Mouse (Mus musculus) midbrain, postnatal 0 days (tissue): ENCODE data around the gene Prom2. TPM values are rescaled to one million over a fixed set of nuclear protein-coding genes. Genes with fewer than 3 reads are reported as not detected.

Source experiments
- ATAC-seq: fragments of 200-750 bp; cut with Nextera tagmentation; 2 replicates; pipeline ENCODE4 v1.8.0; 2017; ENCODE audit warnings: moderate number of reproducible peaks, mild to moderate bottlenecking, moderate TSS enrichment, moderate library complexity; ENCODE audit not compliant: low FRiP score
- DNase-seq: peaks from one replicate; pipeline ENCODE4 v3.0.0-alpha.2; 2015; ENCODE audit warnings: low spot score
- H3K27ac ChIP-seq: fragments of 300-500 bp; sonication (generic); 2 replicates; pipeline ENCODE4 v1.5.1; 2014; ENCODE audit warnings: low read depth, mild to moderate bottlenecking, low read length, mixed read lengths
- H3K27me3 ChIP-seq: fragments of 300-500 bp; sonication (generic); 2 replicates; pipeline ENCODE4 v1.6.1; 2014; ENCODE audit warnings: low read length, control low read depth, mixed read lengths; ENCODE audit not compliant: insufficient read depth
- H3K36me3 ChIP-seq: fragments of 300-500 bp; sonication (generic); 2 replicates; pipeline ENCODE4 v1.6.1; 2014; ENCODE audit warnings: low read length, control low read depth, mixed read lengths; ENCODE audit not compliant: insufficient read depth
- H3K4me1 ChIP-seq: fragments of 300-500 bp; sonication (generic); 2 replicates; pipeline ENCODE4 v1.6.1; 2014; ENCODE audit warnings: mild to moderate bottlenecking, control low read depth, antibody characterized with exemption, low read length, mixed read lengths; ENCODE audit not compliant: insufficient read depth
- H3K4me2 ChIP-seq: fragments of 300-500 bp; sonication (generic); 2 replicates; pipeline ENCODE4 v1.6.1; 2014; ENCODE audit warnings: low read depth, mild to moderate bottlenecking, low read length, mixed read lengths; ENCODE audit not compliant: poor library complexity, severe bottlenecking
- H3K4me3 ChIP-seq: fragments of 300-500 bp; sonication (generic); 2 replicates; pipeline ENCODE4 v1.5.1; 2014; ENCODE audit warnings: low read depth, mild to moderate bottlenecking, low read length, moderate library complexity
- H3K9ac ChIP-seq: fragments of 300-500 bp; sonication (generic); replicated peaks from 2 replicates; pipeline ENCODE4 v1.6.1; 2014; ENCODE audit warnings: mild to moderate bottlenecking, low read length, moderate library complexity, mixed read lengths; ENCODE audit not compliant: poor library complexity, severe bottlenecking
- H3K9me3 ChIP-seq: fragments of 300-500 bp; sonication (generic); 2 replicates; pipeline ENCODE4 v1.6.1; 2016; ENCODE audit warnings: low read length, control low read depth
- CTCF ChIP-seq: IDR thresholded peaks from 2 replicates; pipeline ENCODE4 v1.5.1; 2016; ENCODE audit warnings: antibody characterized with exemption, mild to moderate bottlenecking
- WGBS: fragments of 180-500 bp; shearing (Covaris S2); extraction: QIAGEN DNeasy Blood & Tissue Kit; methylation state at CpG from one replicate; pipeline ENCODE4 v1.1.7; 2014; 5-methylcytosine and 5-hydroxymethylcytosine counted together
- polyA plus RNA-seq: library from polyadenylated mRNA; unstranded; fragments of >200 nt; fragmentation: Nextera tagmentation; extraction: Ambion mirVana; gene quantifications from 2 replicates; pipeline ENCODE4 v1.2.1, GENCODE M21; 2015
- total RNA-seq: library from RNA; depleted of rRNA; stranded (reverse); fragments of >200 nt; gene quantifications from 2 replicates; pipeline ENCODE4 v1.2.3, GENCODE M21; 2014

Gene Prom2
- total and polyA plus RNA-seq, 2 experiments from 2014 or later = 0.09 to 0.44 TPM

DNA sequence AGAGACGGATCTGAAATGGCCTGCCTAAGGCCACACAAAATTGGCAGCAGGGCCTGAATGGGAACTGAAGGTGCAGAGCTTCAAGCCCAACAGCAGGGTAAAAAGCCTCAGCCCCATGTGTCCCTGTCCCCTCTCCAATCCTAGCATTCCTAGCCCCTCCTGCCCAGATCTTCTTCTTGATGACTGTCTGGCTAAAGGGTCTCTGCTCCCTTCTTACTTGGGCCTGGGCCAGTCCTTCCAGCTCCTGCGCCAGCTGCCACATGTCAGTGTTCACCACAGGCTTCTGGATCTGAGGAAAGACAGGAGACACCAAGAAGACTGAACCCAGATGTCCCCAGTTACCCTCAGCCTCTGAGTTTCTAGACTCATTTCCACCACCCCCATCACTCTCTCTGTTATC, 9.7 kb downstream of the Prom2 start:
- TF ChIP-seq CTCF = no peak
- no peak for ATAC-seq
- DNase-seq = peak; percentile 41
- no peak overlapping the region for H3K27ac ChIP-seq
- no peak overlapping the region for H3K4me3 ChIP-seq
- WGBS = 85% methylated on average over 2 of the region's 2 CpGs
- H3K9me3 ChIP-seq = no peaks in the 10 kb centered on the region
- H3K36me3 ChIP-seq = no peaks in the 10 kb centered on the region
- no peak overlapping the region for H3K9ac ChIP-seq
- no peaks in the 10 kb centered on the region for H3K4me1 ChIP-seq
- no peaks in the 10 kb centered on the region for H3K27me3 ChIP-seq
- H3K4me2 ChIP-seq = no peak overlapping the region

- H3K4me3 ChIP-seq = no peak overlapping the region
- ATAC-seq = no peak
- no peak overlapping the region for H3K27ac ChIP-seq
- no peaks in the 10 kb centered on the region for H3K27me3 ChIP-seq
- no peaks in the 10 kb centered on the region for H3K4me1 ChIP-seq
- no peak for DNase-seq
- no peak for TF ChIP-seq CTCF
- no peaks in the 10 kb centered on the region for H3K9me3 ChIP-seq
- H3K9ac ChIP-seq = no peak overlapping the region
- 81% methylated on average over 3 of the region's 3 CpGs for WGBS
- no peak overlapping the region for H3K4me2 ChIP-seq
- no peaks in the 10 kb centered on the region for H3K36me3 ChIP-seq
Observed at GRCm38 (mm10) chr2:127530418-127530817, 10.8 kb downstream of the Prom2 start.

DNA sequence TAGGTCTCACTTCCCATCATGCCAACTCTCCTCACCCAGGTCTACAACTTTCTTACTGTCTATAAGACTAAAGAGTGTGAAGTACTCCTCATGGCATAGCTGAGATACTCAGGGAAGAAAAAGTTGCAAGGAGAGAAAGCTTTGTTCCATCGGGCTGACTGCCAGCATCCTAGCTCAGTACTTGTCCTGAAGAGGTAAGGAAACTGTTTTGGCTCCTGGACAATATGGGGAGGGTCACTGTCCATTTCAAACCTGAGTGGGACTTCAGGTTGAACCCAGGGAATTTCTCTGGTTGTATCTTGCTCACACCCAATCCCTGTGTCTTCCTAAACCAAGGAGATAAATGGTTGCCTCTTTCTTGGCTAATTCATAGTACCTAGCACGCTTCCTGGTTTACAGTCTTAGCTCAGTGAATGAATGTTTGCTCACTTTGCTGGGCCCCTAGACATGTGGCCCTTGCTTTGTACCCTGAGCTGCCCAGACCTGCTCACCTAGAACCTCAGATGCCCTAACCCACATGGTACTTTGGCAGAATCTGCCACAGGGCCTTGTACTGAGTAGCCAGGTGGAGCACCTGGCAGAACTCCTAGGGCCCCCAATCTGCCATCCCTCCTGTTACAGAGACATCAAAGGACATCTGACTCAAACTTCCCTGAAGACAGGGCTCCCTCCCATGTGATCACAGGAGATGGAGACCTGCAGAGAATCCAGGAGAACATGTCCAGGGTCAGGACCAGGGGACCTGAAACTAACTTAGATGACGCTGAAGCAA, 16.1 kb downstream of the Prom2 start:
- Histone ChIP-seq H3K9ac (no peak overlapping the region), H3K4me1 (peaks cover 14% of the 10 kb centered on the region), H3K36me3 (no peaks in the 10 kb centered on the region), H3K27me3 (no peaks in the 10 kb centered on the region), H3K27ac (no peak overlapping the region), H3K4me3 (no peak overlapping the region), H3K9me3 (no peaks in the 10 kb centered on the region), H3K4me2 (no peak overlapping the region)
- no peak for DNase-seq
- no peak for TF ChIP-seq CTCF
- no peak for ATAC-seq
- 84% methylated on average over 3 of the region's 3 CpGs for WGBS

DNA sequence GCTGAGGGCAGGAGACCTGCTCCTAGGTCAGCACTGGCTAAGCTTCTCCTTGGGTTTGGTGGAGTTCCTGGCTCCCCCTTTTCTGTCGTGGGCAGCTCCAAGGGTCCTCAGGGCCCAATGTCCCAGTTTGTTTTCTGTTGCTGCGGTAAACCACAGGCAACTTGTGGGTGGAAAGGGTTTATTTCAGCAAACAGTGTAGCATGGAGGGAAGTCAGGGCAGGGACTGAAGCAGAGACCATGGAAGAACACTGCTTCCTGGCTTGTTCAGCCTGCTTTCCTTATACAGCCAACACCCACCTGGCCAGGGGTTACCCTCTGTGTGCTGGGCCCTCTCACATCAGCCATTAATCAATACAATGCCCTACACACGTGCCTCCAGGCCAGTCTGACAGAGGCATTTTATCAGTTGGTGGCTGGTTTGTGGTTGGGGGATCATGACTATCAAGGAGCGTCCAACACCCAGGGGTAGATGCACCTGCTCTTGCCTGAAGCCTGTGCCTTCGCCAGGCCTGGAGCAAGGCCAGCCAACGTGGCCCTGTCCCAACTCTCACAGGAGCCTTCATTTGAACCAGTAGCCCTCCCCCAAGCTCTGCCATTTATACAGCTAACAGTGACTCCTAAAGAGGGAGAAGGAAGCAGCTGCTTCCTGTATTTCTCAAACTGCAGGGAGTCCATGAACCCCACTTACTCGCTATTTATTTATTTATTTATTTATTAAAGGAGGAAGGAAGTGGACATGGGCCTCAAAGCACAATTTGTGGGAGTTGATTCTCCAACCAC, 17.1 kb downstream of the Prom2 start:
- 50% methylated on average over 7 of the region's 7 CpGs for WGBS
- Histone ChIP-seq H3K9ac (no peak overlapping the region), H3K27ac (no peak overlapping the region), H3K4me1 (peaks cover 23% of the 10 kb centered on the region), H3K27me3 (no peaks in the 10 kb centered on the region), H3K4me3 (no peak overlapping the region), H3K4me2 (no peak overlapping the region), H3K9me3 (no peaks in the 10 kb centered on the region), H3K36me3 (no peaks in the 10 kb centered on the region)
- DNase-seq (peak; percentile 33), ATAC-seq (no peak)
- TF ChIP-seq CTCF = no peak

- no peaks in the 10 kb centered on the region for H3K9me3 ChIP-seq
- peak within 1 kb of the TSS; percentile 24 for H3K9ac ChIP-seq
- WGBS = 1% methylated on average over 10 of the region's 10 CpGs
- peak within 1 kb of the TSS; percentile 43 for H3K4me3 ChIP-seq
- DNase-seq = peak; percentile 88
- peak within 1 kb of the TSS; percentile 68 for H3K4me2 ChIP-seq
- H3K27ac ChIP-seq = peak within 1 kb of the TSS; percentile 81
- peak; percentile 85 for ATAC-seq
- TF ChIP-seq CTCF = no peak
- peaks cover 23% of the 10 kb centered on the region for H3K4me1 ChIP-seq
- H3K36me3 ChIP-seq = no peaks in the 10 kb centered on the region
- no peaks in the 10 kb centered on the region for H3K27me3 ChIP-seq
Observed at GRCm38 (mm10) chr2:127522006-127522441, 19.2 kb downstream of the Prom2 start, which contains the start of gene Kcnip3. Gene Kcnip3, minus strand, starts transcription at chr2:127522094.
